Mouse (Mus musculus): Measurements from ENCODE around the gene Pkhd1. TPM values are rescaled to one million over a fixed set of nuclear protein-coding genes. Genes with fewer than 3 reads are reported as not detected.
A peak's percentile ranks its signal among the peaks of the same experiment; 100 is the strongest.
"Not testable (repeated sequence)": the region's sequence is repeated elsewhere in the genome, so short reads cannot be mapped to it uniquely, and the experiment has no call there.

Gene Pkhd1
- polyA plus RNA-seq, 1 experiment from 2014 or later: 0.33 TPM

- WGBS: 7% methylated on average over 25 of the region's 25 CpGs
- DNase-seq (ENCODE audit: low spot score) (peak; percentile 18), ATAC-seq (peak; percentile 43; the same call in 1 of the 2 replicates)
- H3K4me3 ChIP-seq (ENCODE audit: low read depth, low read length): 0 out of 2 replicates have a peak overlapping the region, but pooled peaks have one; percentile 10
- H3K27me3 ChIP-seq (replicated peaks; ENCODE audit: insufficient read depth, low read length): no peaks in the 10 kb centered on the region
- H3K27ac ChIP-seq (ENCODE audit: low read length): no peak overlapping the region
- no peaks in the 10 kb centered on the region for H3K9me3 ChIP-seq (ENCODE audit: low read length)
- no peaks in the 10 kb centered on the region for H3K4me1 ChIP-seq (ENCODE audit: insufficient read depth, low read depth, low read length)
- no peaks in the 10 kb centered on the region for H3K36me3 ChIP-seq (ENCODE audit: insufficient read depth, low read length)
- H3K9ac ChIP-seq (replicated peaks; ENCODE audit: low read depth): no peak overlapping the region
- TF ChIP-seq CTCF (IDR thresholded peaks at IDR 0.05) (no peak), EP300 (IDR thresholded peaks at IDR 0.05) (no peak)
- H3K4me2 ChIP-seq (replicated peaks; ENCODE audit: low read depth, low read length): peak overlapping the region; percentile 48
Observed at GRCm38 (mm10) chr1:20477561-20478265, 140.2 kb downstream of the Pkhd1 start.

GRCm38 (mm10) chr1:20470770-20471169 lies 147.1 kb downstream of the Pkhd1 start:
- no peaks in the 10 kb centered on the region for H3K4me1 ChIP-seq (ENCODE audit: insufficient read depth, low read depth, low read length)
- TF ChIP-seq EP300 (IDR thresholded peaks at IDR 0.05): no peak
- no peak for TF ChIP-seq CTCF (IDR thresholded peaks at IDR 0.05)
- no peak overlapping the region for H3K27ac ChIP-seq (ENCODE audit: low read length)
- no peak overlapping the region for H3K4me3 ChIP-seq (ENCODE audit: low read depth, low read length)
- H3K4me2 ChIP-seq (replicated peaks; ENCODE audit: low read depth, low read length): no peak overlapping the region
- WGBS: 51% methylated on average over 11 of the region's 11 CpGs
- no peaks in the 10 kb centered on the region for H3K36me3 ChIP-seq (ENCODE audit: insufficient read depth, low read length)
- no peaks in the 10 kb centered on the region for H3K27me3 ChIP-seq (replicated peaks; ENCODE audit: insufficient read depth, low read length)
- DNase-seq (ENCODE audit: low spot score) (no peak), ATAC-seq (no peak)
- no peaks in the 10 kb centered on the region for H3K9me3 ChIP-seq (ENCODE audit: low read length)
- no peak overlapping the region for H3K9ac ChIP-seq (replicated peaks; ENCODE audit: low read depth)

- TF ChIP-seq CTCF (IDR thresholded peaks at IDR 0.05): no peak
- TF ChIP-seq EP300 (IDR thresholded peaks at IDR 0.05): no peak
- no peak for ATAC-seq
- no peaks in the 10 kb centered on the region for H3K27me3 ChIP-seq (replicated peaks; ENCODE audit: insufficient read depth, low read length)
- DNase-seq (ENCODE audit: low spot score): no peak
- H3K36me3 ChIP-seq (ENCODE audit: insufficient read depth, low read length): no peaks in the 10 kb centered on the region
- H3K27ac ChIP-seq (ENCODE audit: low read length): no peak overlapping the region
- 74% methylated on average over 6 of the region's 6 CpGs for WGBS
- H3K9me3 ChIP-seq (ENCODE audit: low read length): no peaks in the 10 kb centered on the region
- no peak overlapping the region for H3K9ac ChIP-seq (replicated peaks; ENCODE audit: low read depth)
- no peak overlapping the region for H3K4me2 ChIP-seq (replicated peaks; ENCODE audit: low read depth, low read length)
- H3K4me3 ChIP-seq (ENCODE audit: low read depth, low read length): no peak overlapping the region
- no peaks in the 10 kb centered on the region for H3K4me1 ChIP-seq (ENCODE audit: insufficient read depth, low read depth, low read length)
Observed at GRCm38 (mm10) chr1:20470317-20470716, 147.5 kb downstream of the Pkhd1 start.

GRCm38 (mm10) chr1:20466481-20466880 lies 151.4 kb downstream of the Pkhd1 start:
- no peak overlapping the region for H3K4me3 ChIP-seq (ENCODE audit: low read depth, low read length)
- H3K4me2 ChIP-seq (replicated peaks; ENCODE audit: low read depth, low read length): no peak overlapping the region
- no peaks in the 10 kb centered on the region for H3K4me1 ChIP-seq (ENCODE audit: insufficient read depth, low read depth, low read length)
- no peaks in the 10 kb centered on the region for H3K36me3 ChIP-seq (ENCODE audit: insufficient read depth, low read length)
- H3K27ac ChIP-seq (ENCODE audit: low read length): no peak overlapping the region
- 21% methylated on average over 4 of the region's 4 CpGs for WGBS
- no peak for ATAC-seq
- no peaks in the 10 kb centered on the region for H3K27me3 ChIP-seq (replicated peaks; ENCODE audit: insufficient read depth, low read length)
- DNase-seq (ENCODE audit: low spot score): no peak
- H3K9me3 ChIP-seq (ENCODE audit: low read length): no peaks in the 10 kb centered on the region
- TF ChIP-seq EP300 (IDR thresholded peaks at IDR 0.05): no peak
- no peak for TF ChIP-seq CTCF (IDR thresholded peaks at IDR 0.05)
- no peak overlapping the region for H3K9ac ChIP-seq (replicated peaks; ENCODE audit: low read depth)

- Histone ChIP-seq H3K27me3 (replicated peaks; ENCODE audit: insufficient read depth, low read length) (no peaks in the 10 kb centered on the region), H3K4me3 (ENCODE audit: low read depth, low read length) (no peak overlapping the region), H3K27ac (ENCODE audit: low read length) (no peak overlapping the region), H3K9ac (replicated peaks; ENCODE audit: low read depth) (no peak overlapping the region), H3K36me3 (ENCODE audit: insufficient read depth, low read length) (no peaks in the 10 kb centered on the region), H3K9me3 (ENCODE audit: low read length) (no peaks in the 10 kb centered on the region), H3K4me1 (ENCODE audit: insufficient read depth, low read depth, low read length) (no peaks in the 10 kb centered on the region), H3K4me2 (replicated peaks; ENCODE audit: low read depth, low read length) (no peak overlapping the region)
- DNase-seq (ENCODE audit: low spot score) (no peak), ATAC-seq (no peak)
- TF ChIP-seq CTCF (IDR thresholded peaks at IDR 0.05) (no peak), EP300 (IDR thresholded peaks at IDR 0.05) (no peak)
- 55% methylated on average over 1 of the region's 1 CpGs for WGBS
Observed at GRCm38 (mm10) chr1:20454621-20455020, 163.2 kb downstream of the Pkhd1 start.

GRCm38 (mm10) chr1:20450074-20450473 lies 167.8 kb downstream of the Pkhd1 start:
- ATAC-seq: no peak
- Histone ChIP-seq H3K4me1 (ENCODE audit: insufficient read depth, low read depth, low read length) (no peaks in the 10 kb centered on the region), H3K36me3 (ENCODE audit: insufficient read depth, low read length) (no peaks in the 10 kb centered on the region), H3K9ac (replicated peaks; ENCODE audit: low read depth) (no peak overlapping the region), H3K4me3 (ENCODE audit: low read depth, low read length) (no peak overlapping the region), H3K27ac (ENCODE audit: low read length) (no peak overlapping the region), H3K4me2 (replicated peaks; ENCODE audit: low read depth, low read length) (no peak overlapping the region), H3K27me3 (replicated peaks; ENCODE audit: insufficient read depth, low read length) (no peaks in the 10 kb centered on the region), H3K9me3 (ENCODE audit: low read length) (no peaks in the 10 kb centered on the region)
- 32% methylated on average over 10 of the region's 10 CpGs for WGBS
- TF ChIP-seq EP300 (IDR thresholded peaks at IDR 0.05): no peak
- TF ChIP-seq CTCF (IDR thresholded peaks at IDR 0.05): peak; percentile 50
- peak; percentile 8 for DNase-seq (ENCODE audit: low spot score)

- not testable (repeated sequence) for H3K27ac ChIP-seq (ENCODE audit: low read length); H3K9me3 ChIP-seq (ENCODE audit: low read length); H3K4me2 ChIP-seq (replicated peaks; ENCODE audit: low read depth, low read length); H3K4me3 ChIP-seq (ENCODE audit: low read depth, low read length); H3K9ac ChIP-seq (replicated peaks; ENCODE audit: low read depth); H3K27me3 ChIP-seq (replicated peaks; ENCODE audit: insufficient read depth, low read length); H3K36me3 ChIP-seq (ENCODE audit: insufficient read depth, low read length); DNase-seq (ENCODE audit: low spot score); H3K4me1 ChIP-seq (ENCODE audit: insufficient read depth, low read depth, low read length); ATAC-seq
- WGBS: 84% methylated on average over 16 of the region's 16 CpGs
Observed at GRCm38 (mm10) chr1:20432026-20432425, 185.8 kb downstream of the Pkhd1 start.

Data from lung, postnatal 0 days (tissue).